Mouse (Mus musculus) macrophage (primary cell): ENCODE results near the gene Mapk10. TPM values are rescaled to one million over a fixed set of nuclear protein-coding genes. Genes with fewer than 3 reads are reported as not detected.

ENCODE experiments used
- H3K27ac ChIP-seq: fragments of 350-480 bp; formaldehyde crosslinking; 2 replicates; pipeline ENCODE4 v1.9.0; 2021
- H3K36me3 ChIP-seq: fragments of 350-480 bp; formaldehyde crosslinking; 2 replicates; pipeline ENCODE4 v1.9.0; 2021; ENCODE audit errors: inconsistent target
- H3K4me3 ChIP-seq: fragments of 350-480 bp; formaldehyde crosslinking; 2 replicates; pipeline ENCODE4 v1.9.0; 2021; ENCODE audit errors: inconsistent target
- H3K79me2 ChIP-seq: fragments of 350-480 bp; formaldehyde crosslinking; 2 replicates; pipeline ENCODE4 v1.9.0; 2021; ENCODE audit errors: inconsistent target
- WGBS: methylation state at CpG from one replicate; pipeline ENCODE4 v1.1.7; 2026; ENCODE audit warnings: inconsistent platforms; ENCODE audit not compliant: missing documents; 5-methylcytosine and 5-hydroxymethylcytosine counted together
- polyA plus RNA-seq: library from polyadenylated mRNA; stranded (reverse); fragments of 250-400 nt; gene quantifications from 3 replicates; pipeline ENCODE4 v1.2.4, GENCODE M21; 2018; ENCODE audit warnings: inconsistent platforms

The Mapk10 gene
- polyA plus RNA-seq, 1 experiment from 2014 or later: not detected

GRCm38 (mm10) chr5:103191577-103191976, 19.6 kb downstream of the Mapk10 start:
- 42% methylated on average over 4 of the region's 4 CpGs for WGBS
- H3K79me2 ChIP-seq: no peaks in the 10 kb centered on the region

DNA sequence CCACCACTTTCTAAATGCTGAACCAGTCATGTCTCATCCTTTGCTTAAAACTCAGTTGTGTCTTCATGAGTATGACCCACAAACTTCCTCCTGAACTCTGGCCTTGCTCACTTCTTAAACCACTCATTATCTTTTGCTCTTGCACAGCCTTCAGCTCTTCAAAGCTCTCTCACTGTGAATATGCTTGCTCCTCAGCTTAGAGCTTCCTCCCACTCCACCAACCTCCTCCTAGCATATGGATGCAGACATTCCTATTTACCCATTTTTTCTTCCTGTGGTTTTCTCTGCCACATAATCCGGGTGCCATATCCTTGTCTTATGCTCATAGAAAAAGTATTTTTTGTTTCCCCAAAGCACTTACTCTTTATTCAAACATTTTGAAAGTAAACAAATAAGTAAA, 26.9 kb downstream of the Mapk10 start:
- 71% methylated on average over 1 of the region's 1 CpGs for WGBS
- Histone ChIP-seq H3K27ac (no peak overlapping the region), H3K79me2 (no peaks in the 10 kb centered on the region), H3K36me3 (no peaks in the 10 kb centered on the region), H3K4me3 (no peak overlapping the region)

More at GRCm38 (mm10) chr5:103191577-103191976, 19.6 kb downstream of the Mapk10 start:
- H3K27ac ChIP-seq: no peak overlapping the region
- H3K4me3 ChIP-seq: no peak overlapping the region
- H3K36me3 ChIP-seq: no peaks in the 10 kb centered on the region

GRCm38 (mm10) chr5:103181622-103182021, 29.5 kb downstream of the Mapk10 start:
- Histone ChIP-seq H3K27ac (no peak overlapping the region), H3K4me3 (no peak overlapping the region), H3K79me2 (no peaks in the 10 kb centered on the region), H3K36me3 (no peaks in the 10 kb centered on the region)
- 92% methylated on average over 10 of the region's 10 CpGs for WGBS

DNA sequence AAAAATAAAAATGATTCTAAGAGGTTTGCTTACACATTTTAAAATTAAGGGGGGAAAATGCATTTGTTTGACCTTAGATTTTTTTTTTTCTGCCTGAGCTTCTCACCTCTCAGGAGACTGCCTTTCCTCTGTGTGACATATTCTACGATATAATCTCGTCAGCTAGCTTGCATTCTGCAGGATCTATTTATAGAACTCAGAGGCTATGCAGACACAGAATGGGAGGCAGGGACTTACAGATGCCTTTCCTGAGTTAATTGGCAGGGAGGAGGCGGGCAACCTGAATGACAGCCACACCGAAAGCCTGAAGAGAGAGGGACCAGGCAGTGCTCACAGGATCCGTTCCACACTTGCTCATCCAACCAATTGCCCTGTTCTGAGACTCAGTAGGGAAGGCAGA, 34.1 kb downstream of the Mapk10 start:
- WGBS: 61% methylated on average over 5 of the region's 5 CpGs
- H3K79me2 ChIP-seq: no peaks in the 10 kb centered on the region
- no peak overlapping the region for H3K4me3 ChIP-seq
- no peaks in the 10 kb centered on the region for H3K36me3 ChIP-seq
- H3K27ac ChIP-seq: no peak overlapping the region

- Histone ChIP-seq H3K36me3 (no peaks in the 10 kb centered on the region), H3K27ac (no peak overlapping the region), H3K79me2 (no peaks in the 10 kb centered on the region), H3K4me3 (no peak overlapping the region)
- WGBS: 89% methylated on average over 7 of the region's 7 CpGs
Observed at GRCm38 (mm10) chr5:103175989-103176388, 35.1 kb downstream of the Mapk10 start.

GRCm38 (mm10) chr5:103174607-103175006, 36.5 kb downstream of the Mapk10 start:
- WGBS: 77% methylated on average over 7 of the region's 7 CpGs
- no peaks in the 10 kb centered on the region for H3K36me3 ChIP-seq
- no peaks in the 10 kb centered on the region for H3K79me2 ChIP-seq
- H3K4me3 ChIP-seq: no peak overlapping the region
- no peak overlapping the region for H3K27ac ChIP-seq

DNA sequence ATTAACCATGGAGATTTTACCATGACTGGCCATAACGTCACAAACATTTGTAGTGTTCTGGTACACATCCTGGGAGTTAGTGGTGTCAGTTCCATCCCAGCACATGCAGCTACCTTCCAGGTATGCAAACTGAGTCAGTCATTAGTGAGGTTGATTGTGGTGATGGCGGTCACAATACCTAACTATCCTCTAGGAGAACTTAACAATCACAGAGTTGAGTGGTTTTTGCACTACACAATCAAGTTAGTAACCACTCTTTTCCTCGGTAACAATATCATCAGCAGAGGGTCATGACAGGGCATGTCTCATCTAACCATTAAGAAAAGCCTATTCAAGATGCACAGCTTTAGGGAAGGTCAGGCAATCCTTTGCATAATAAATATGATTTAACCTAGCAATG, 39.9 kb downstream of the Mapk10 start:
- Histone ChIP-seq H3K4me3 (no peak overlapping the region), H3K27ac (no peak overlapping the region), H3K36me3 (no peaks in the 10 kb centered on the region), H3K79me2 (no peaks in the 10 kb centered on the region)
- WGBS: 92% methylated on average over 3 of the region's 3 CpGs

DNA sequence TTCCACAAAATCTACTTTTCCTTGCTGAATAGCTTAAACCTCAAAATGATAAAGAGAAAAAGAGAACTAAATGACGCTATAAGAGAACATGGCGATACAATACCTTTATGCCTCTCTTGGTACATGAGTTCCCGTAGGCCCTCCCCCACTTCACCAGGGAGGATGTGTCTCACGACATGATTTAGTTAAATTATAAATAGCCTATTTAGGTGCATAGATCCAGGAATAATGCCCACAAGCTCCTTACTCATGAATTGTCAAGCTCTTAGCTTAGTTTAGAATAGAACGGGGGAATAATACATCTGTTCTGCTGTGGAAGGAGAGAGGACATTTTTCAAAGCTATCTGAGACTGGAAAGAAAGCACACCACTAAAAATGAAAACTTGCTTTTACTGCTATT, 43.8 kb downstream of the Mapk10 start:
- Histone ChIP-seq H3K79me2 (no peaks in the 10 kb centered on the region), H3K27ac (no peak overlapping the region), H3K36me3 (no peaks in the 10 kb centered on the region), H3K4me3 (no peak overlapping the region)
- WGBS: 86% methylated on average over 5 of the region's 5 CpGs

- H3K4me3 ChIP-seq: no peak overlapping the region
- no peaks in the 10 kb centered on the region for H3K36me3 ChIP-seq
- H3K79me2 ChIP-seq: no peaks in the 10 kb centered on the region
- WGBS: 92% methylated on average over 2 of the region's 2 CpGs
- no peak overlapping the region for H3K27ac ChIP-seq
Observed at GRCm38 (mm10) chr5:103166755-103167154, 44.4 kb downstream of the Mapk10 start.

DNA sequence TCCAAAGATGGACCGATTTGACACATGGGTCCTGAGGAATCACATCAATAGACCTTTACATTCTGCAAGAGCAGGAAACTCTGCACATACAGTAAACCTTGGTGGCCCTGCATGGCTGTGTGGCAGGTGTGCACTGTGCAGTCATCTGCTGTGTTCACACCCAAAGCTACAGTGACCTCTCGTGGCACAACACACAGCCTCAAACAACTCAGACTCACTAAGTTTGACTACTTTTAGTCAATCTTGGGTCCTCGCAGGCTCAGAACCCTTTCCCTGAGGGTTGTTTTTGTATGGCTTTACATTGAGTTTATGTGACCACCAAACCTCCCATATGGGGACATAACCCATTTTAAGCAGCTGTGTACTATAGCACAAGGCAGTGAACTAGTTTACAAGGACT, 47.1 kb downstream of the Mapk10 start:
- WGBS: 93% methylated on average over 3 of the region's 3 CpGs
- Histone ChIP-seq H3K4me3 (no peak overlapping the region), H3K36me3 (no peaks in the 10 kb centered on the region), H3K79me2 (no peaks in the 10 kb centered on the region), H3K27ac (no peak overlapping the region)

- H3K27ac ChIP-seq: no peak overlapping the region
- H3K79me2 ChIP-seq: no peaks in the 10 kb centered on the region
- H3K4me3 ChIP-seq: no peak overlapping the region
- WGBS: 56% methylated on average over 2 of the region's 3 CpGs
- H3K36me3 ChIP-seq: no peaks in the 10 kb centered on the region
Observed at GRCm38 (mm10) chr5:103161574-103161973, 49.6 kb downstream of the Mapk10 start.

DNA sequence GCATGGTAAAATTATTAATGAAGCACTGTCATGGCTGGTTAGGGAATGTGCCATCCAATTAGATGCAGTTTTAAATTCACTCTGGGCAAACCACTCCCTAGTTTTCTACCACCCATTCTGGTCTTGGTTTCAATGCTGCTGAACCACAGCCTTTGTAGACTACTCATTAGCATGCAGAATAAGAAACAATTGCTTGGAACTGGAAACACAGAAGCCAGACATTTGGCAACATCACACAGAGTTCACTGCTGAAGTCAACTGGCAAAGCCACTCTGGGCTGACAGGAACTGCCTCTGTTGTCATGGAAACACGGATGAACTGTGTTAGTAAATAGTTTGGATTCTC, 50.0 kb downstream of the Mapk10 start:
- WGBS: 45% methylated on average over 1 of the region's 1 CpGs
- no peak overlapping the region for H3K27ac ChIP-seq
- H3K36me3 ChIP-seq: no peaks in the 10 kb centered on the region
- no peaks in the 10 kb centered on the region for H3K79me2 ChIP-seq
- H3K4me3 ChIP-seq: no peak overlapping the region

DNA sequence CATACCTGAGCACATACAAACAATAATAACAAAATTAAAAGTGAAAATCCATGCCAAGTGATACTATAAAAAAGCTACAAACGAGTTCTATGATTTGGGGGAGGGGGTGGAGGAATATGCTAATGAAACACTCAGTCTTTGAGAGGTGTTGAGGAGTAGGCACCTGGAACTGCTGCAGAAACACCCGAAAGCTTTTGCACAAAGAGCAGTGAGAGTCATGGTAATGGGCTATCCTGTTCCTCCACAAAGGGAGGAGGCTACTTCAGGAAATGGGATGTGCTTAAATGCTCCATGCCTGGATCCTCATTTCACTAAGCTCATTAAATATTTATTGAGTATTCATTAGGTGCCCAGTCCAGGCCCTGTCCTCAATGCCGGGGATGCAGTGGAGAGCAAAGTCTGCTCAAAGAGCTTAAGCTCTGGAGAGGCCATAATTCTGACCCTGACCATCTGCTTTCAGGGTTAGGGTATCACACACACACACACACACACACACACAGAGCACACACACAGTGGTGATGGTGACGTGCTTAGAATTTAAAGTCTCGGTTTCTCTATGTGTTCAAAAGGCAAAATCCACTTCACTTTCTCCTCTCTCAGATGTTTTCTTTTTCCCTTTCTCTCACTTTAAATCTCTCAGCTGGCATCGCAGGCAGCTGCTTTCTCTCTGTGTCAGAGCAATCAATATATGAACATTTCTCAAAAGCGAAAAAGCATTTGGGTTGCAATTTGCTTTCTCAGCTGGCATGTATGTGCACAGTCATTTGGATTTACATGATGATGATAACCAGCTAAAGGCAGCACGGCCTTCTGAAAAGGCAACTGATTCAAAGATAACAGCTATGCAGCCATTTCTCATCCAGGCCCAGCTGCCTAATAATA, 50.6 kb downstream of the Mapk10 start:
- no peak overlapping the region for H3K27ac ChIP-seq
- H3K79me2 ChIP-seq: no peaks in the 10 kb centered on the region
- H3K36me3 ChIP-seq: no peaks in the 10 kb centered on the region
- no peak overlapping the region for H3K4me3 ChIP-seq
- 83% methylated on average over 7 of the region's 8 CpGs for WGBS

DNA sequence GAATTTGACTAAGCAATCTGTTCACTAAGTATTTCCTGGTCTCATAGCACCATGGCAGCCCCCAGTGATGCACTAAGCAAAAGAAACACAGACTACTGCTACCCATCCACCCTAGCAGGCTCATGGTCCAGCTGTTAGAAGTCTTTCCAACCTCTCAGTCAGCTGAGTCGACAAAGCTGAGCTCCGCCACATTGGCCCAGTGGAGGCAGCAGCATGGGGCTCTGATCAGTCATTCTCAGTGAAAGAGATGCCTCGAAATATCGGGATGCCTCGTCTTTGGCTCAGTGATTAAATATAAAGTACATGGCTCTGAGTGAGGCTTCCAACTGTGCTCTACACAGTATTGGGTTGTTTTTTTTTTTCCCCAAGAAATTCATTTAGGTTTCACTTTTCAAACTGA, 70.2 kb downstream of the Mapk10 start:
- 100% methylated on average over 5 of the region's 5 CpGs for WGBS
- Histone ChIP-seq H3K27ac (no peak overlapping the region), H3K36me3 (no peaks in the 10 kb centered on the region), H3K4me3 (no peak overlapping the region), H3K79me2 (no peaks in the 10 kb centered on the region)

- Histone ChIP-seq H3K79me2 (no peaks in the 10 kb centered on the region), H3K27ac (no peak overlapping the region), H3K4me3 (no peak overlapping the region), H3K36me3 (no peaks in the 10 kb centered on the region)
- 91% methylated on average over 9 of the region's 9 CpGs for WGBS
Observed at GRCm38 (mm10) chr5:103134839-103135238, 76.3 kb downstream of the Mapk10 start.

DNA sequence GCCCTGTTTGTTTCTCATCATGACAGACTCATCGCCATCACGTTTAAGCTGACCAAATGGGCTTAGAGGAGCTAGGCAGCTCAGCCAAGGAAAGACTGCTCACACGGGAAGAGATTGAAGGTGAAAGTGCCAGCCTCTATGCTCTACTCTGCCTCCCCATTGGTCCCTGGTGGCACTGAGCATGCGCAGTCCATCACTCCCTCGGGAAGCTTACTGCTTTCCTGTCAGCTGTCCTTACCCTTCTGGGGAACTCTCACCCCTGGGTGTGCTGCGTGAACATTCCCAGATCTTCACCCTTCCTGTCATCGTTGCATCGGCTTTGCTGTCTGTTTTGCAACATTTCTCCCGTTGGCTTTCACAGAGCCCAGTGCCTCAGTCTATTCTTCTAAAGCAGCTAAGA, 77.5 kb downstream of the Mapk10 start:
- H3K4me3 ChIP-seq: no peak overlapping the region
- no peaks in the 10 kb centered on the region for H3K79me2 ChIP-seq
- no peak overlapping the region for H3K27ac ChIP-seq
- no peaks in the 10 kb centered on the region for H3K36me3 ChIP-seq
- 74% methylated on average over 9 of the region's 9 CpGs for WGBS
